Mouse (Mus musculus): ENCODE measurements around the gene Tfb1m. TPM values are rescaled to one million over a fixed set of nuclear protein-coding genes. Genes with fewer than 3 reads are reported as not detected.

Gene Tfb1m
- total and polyA plus RNA-seq, 3 experiments, result 21.0 to 46.8 (median 29.4) TPM

DNA sequence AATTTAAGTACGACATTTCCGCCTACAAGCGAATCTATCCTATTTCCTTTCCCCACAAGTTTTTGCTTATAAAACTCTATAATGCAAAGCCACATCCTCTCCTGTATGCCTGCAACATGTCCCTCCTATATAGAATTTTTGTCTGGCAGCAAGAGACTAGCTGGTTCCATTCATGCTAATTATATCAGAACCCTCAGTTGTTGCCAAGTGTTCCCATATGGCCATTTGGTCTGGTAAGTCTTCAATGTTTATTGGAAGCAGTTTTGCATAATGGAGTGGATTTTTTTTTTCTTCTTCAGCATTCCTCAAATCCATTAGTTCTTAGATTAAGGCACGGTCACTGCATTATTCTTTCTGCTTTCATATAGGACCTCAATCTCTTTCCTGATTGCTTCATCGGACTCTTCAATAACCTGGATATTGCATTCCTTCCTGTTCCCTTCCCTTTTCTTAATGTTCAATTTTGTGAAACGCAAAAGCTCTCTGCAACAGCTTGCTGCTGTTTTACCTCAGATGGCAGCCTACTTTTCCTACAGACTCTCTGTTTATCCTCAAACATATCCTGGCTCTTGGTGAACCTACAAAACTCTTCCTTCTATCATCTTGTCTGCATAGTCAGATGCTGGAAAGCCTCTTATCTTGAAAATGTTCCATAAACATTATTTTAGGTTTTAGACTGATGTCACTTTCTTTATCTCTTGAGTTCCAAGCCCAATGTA, 45.5 kb upstream of the Tfb1m start:
- Histone ChIP-seq H3K4me2 (ENCODE audit: insufficient read depth, low read depth, poor library complexity, severe bottlenecking) (no peak overlapping the region), H3K27ac (ENCODE audit: insufficient read depth, low read depth) (no peak overlapping the region), H3K4me1 (ENCODE audit: control insufficient read depth in 1 of 2, insufficient read depth in 2 of 2) (no peaks in the 10 kb centered on the region), H3K27me3 (replicated peaks) (no peaks in the 10 kb centered on the region), H3K4me3 (replicated peaks in 1 of 3; ENCODE audit: low read depth in 2 of 3, low read length in 2 of 3, poor library complexity in 1 of 3) (no peak overlapping the region), H3K9me3 (replicated peaks; ENCODE audit: low read length) (no peaks in the 10 kb centered on the region), H3K36me3 (replicated peaks in 1 of 2; ENCODE audit: control insufficient read depth in 1 of 2, insufficient read depth in 1 of 2, low read length in 1 of 2) (no peaks in the 10 kb centered on the region), H3K79me2 (replicated peaks; ENCODE audit: control insufficient read depth, extremely low read depth, insufficient read depth, poor library complexity, severe bottlenecking) (no peaks in the 10 kb centered on the region), H3K9ac (ENCODE audit: insufficient read depth, low read depth) (no peak overlapping the region)
- DNase-seq (ENCODE audit: extremely low read depth), result no peak
- no peak for TF ChIP-seq RAD21 (IDR thresholded peaks at IDR 0.05; ENCODE audit: low read depth, low read length)
- TF ChIP-seq GABPA (IDR thresholded peaks at IDR 0.05; ENCODE audit: insufficient replicate concordance, low read depth, low read length), result no peak
- TF ChIP-seq ZMIZ1 (IDR thresholded peaks at IDR 0.05; ENCODE audit: low read depth, low read length), result no peak
- no peak for TF ChIP-seq JUN (IDR thresholded peaks at IDR 0.05; ENCODE audit: insufficient read depth, low read depth, low read length)
- no peak for TF ChIP-seq CHD1 (IDR thresholded peaks at IDR 0.05; ENCODE audit: low read depth, low read length)
- no peak for TF ChIP-seq SMC3 (IDR thresholded peaks at IDR 0.05; ENCODE audit: low read depth, low read length)
- TF ChIP-seq MEF2A (IDR thresholded peaks at IDR 0.05; ENCODE audit: borderline replicate concordance, low read depth, low read length), result no peak
- TF ChIP-seq MYC (IDR thresholded peaks at IDR 0.05; ENCODE audit: low read depth, low read length), result no peak
- no peak for TF ChIP-seq HCFC1 (IDR thresholded peaks at IDR 0.05; ENCODE audit: low read depth, low read length)
- TF ChIP-seq E2F4 (IDR thresholded peaks at IDR 0.05; ENCODE audit: insufficient replicate concordance, low read depth, low read length), result no peak
- no peak for TF ChIP-seq ZC3H11A (IDR thresholded peaks at IDR 0.05; ENCODE audit: low read depth, low read length)
- no peak for TF ChIP-seq NELFE (IDR thresholded peaks at IDR 0.05; ENCODE audit: low read depth, low read length)
- no peak for TF ChIP-seq MAFK (IDR thresholded peaks at IDR 0.05; ENCODE audit: insufficient replicate concordance, low read length)
- no peak for TF ChIP-seq ZNF384 (IDR thresholded peaks at IDR 0.05; ENCODE audit: low read depth, low read length)
- no peak for TF ChIP-seq TCF12 (IDR thresholded peaks at IDR 0.05; ENCODE audit: low read depth, low read length)
- TF ChIP-seq CTCF (conservative IDR thresholded peaks at IDR 0.05 in 1 of 2, IDR thresholded peaks at IDR 0.05 in 1 of 2; ENCODE audit: low read depth in 2 of 2, low read length in 2 of 2), result no peak
- TF ChIP-seq MAX (IDR thresholded peaks at IDR 0.05; ENCODE audit: low read length), result no peak
- TF ChIP-seq USF2 (conservative IDR thresholded peaks at IDR 0.05; ENCODE audit: low read depth, low read length), result no peak
- no peak for TF ChIP-seq JUND (conservative IDR thresholded peaks at IDR 0.05; ENCODE audit: low read depth, low read length)
- TF ChIP-seq IRF4 (IDR thresholded peaks at IDR 0.05; ENCODE audit: low read depth, low read length), result no peak
- dilution Hi-C loops (cut with MboI; ENCODE audit: extremely low pct_ligation_motif_present, extremely low pct_unique_long_range_greater_than_20kb, low sequenced_read_pairs), result no loop called here
- in situ Hi-C loops (cut with MboI; ENCODE audit: low pct_ligation_motif_present, low pct_unique_long_range_greater_than_20kb, low sequenced_read_pairs), result no loop called here

DNA sequence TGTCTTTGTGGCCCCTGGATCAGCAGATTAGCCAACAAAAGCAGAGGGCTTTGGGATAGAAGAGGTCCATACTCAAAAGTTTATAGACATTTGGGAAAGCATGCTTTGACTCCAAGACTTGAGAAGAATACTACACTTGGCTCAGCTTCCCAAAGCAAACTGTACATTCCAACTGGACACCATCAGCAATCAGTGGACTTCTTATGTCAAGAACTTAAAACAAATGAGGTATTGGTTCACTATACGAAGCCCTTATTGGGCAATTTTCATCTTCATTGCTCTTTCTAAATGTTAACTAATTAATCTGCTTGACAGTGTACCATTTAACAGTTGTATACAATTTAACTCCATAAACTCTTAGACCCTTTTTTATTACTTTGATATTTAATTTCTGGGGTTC, 40.8 kb upstream of the Tfb1m start:
- Histone ChIP-seq H3K36me3 (replicated peaks in 1 of 2; ENCODE audit: control insufficient read depth in 1 of 2, insufficient read depth in 1 of 2, low read length in 1 of 2) (no peaks in the 10 kb centered on the region), H3K79me2 (replicated peaks; ENCODE audit: control insufficient read depth, extremely low read depth, insufficient read depth, poor library complexity, severe bottlenecking) (no peaks in the 10 kb centered on the region), H3K4me1 (ENCODE audit: control insufficient read depth in 1 of 2, insufficient read depth in 2 of 2) (no peaks in the 10 kb centered on the region), H3K27me3 (replicated peaks) (no peaks in the 10 kb centered on the region), H3K4me2 (ENCODE audit: insufficient read depth, low read depth, poor library complexity, severe bottlenecking) (no peak overlapping the region), H3K27ac (ENCODE audit: insufficient read depth, low read depth) (no peak overlapping the region), H3K4me3 (replicated peaks in 1 of 3; ENCODE audit: low read depth in 2 of 3, low read length in 2 of 3, poor library complexity in 1 of 3) (no peak overlapping the region), H3K9me3 (replicated peaks; ENCODE audit: low read length) (no peaks in the 10 kb centered on the region), H3K9ac (ENCODE audit: insufficient read depth, low read depth) (no peak overlapping the region)
- dilution Hi-C loops (cut with MboI; ENCODE audit: extremely low pct_ligation_motif_present, extremely low pct_unique_long_range_greater_than_20kb, low sequenced_read_pairs) (no loop called here), in situ Hi-C loops (cut with MboI; ENCODE audit: low pct_ligation_motif_present, low pct_unique_long_range_greater_than_20kb, low sequenced_read_pairs) (no loop called here)
- DNase-seq (ENCODE audit: extremely low read depth), result no peak
- TF ChIP-seq HCFC1 (IDR thresholded peaks at IDR 0.05; ENCODE audit: low read depth, low read length), result no peak
